Mouse (Mus musculus) limb, embryonic 11.5 days (tissue): ENCODE measurements around the gene Gsk3b. TPM values are rescaled to one million over a fixed set of nuclear protein-coding genes. Genes with fewer than 3 reads are reported as not detected.
A peak's percentile ranks its signal among the peaks of the same experiment; 100 is the strongest.

Experiments used
- ATAC-seq: fragments of 200-750 bp; cut with Nextera tagmentation; 2 replicates; pipeline ENCODE4 v1.8.0; 2017; ENCODE audit warnings: low read depth; ENCODE audit not compliant: insufficient number of reproducible peaks, low FRiP score, low TSS enrichment
- DNase-seq: peaks from one replicate; pipeline ENCODE4 v3.0.0-alpha.2; 2015; ENCODE audit warnings: low spot score
- H3K27ac ChIP-seq: fragments of 300-500 bp; sonication (generic); replicated peaks from 2 replicates; pipeline ENCODE4 v1.5.1; 2014; ENCODE audit warnings: low read depth, mild to moderate bottlenecking, low read length
- H3K27me3 ChIP-seq: fragments of 300-500 bp; sonication (generic); 2 replicates; pipeline ENCODE4 v1.6.1; 2014; ENCODE audit warnings: mild to moderate bottlenecking, low read length, mixed read lengths; ENCODE audit not compliant: control insufficient read depth, insufficient read depth
- H3K36me3 ChIP-seq: fragments of 300-500 bp; sonication (generic); 2 replicates; pipeline ENCODE4 v1.6.1; 2014; ENCODE audit warnings: mild to moderate bottlenecking, low read length, moderate library complexity, mixed read lengths; ENCODE audit not compliant: control insufficient read depth, insufficient read depth
- H3K4me1 ChIP-seq: fragments of 300-500 bp; sonication (generic); 2 replicates; pipeline ENCODE4 v1.6.1; 2014; ENCODE audit warnings: low read length, mixed read lengths; ENCODE audit not compliant: control insufficient read depth, insufficient read depth
- H3K4me2 ChIP-seq: fragments of 300-500 bp; sonication (generic); 2 replicates; pipeline ENCODE4 v1.6.1; 2014; ENCODE audit warnings: low read depth, mild to moderate bottlenecking, moderate library complexity; ENCODE audit not compliant: severe bottlenecking
- H3K4me3 ChIP-seq: fragments of 300-500 bp; sonication (generic); 2 replicates; pipeline ENCODE4 v1.5.1; 2014; ENCODE audit warnings: low read depth, low read length
- H3K9ac ChIP-seq: fragments of 300-500 bp; sonication (generic); 2 replicates; pipeline ENCODE4 v1.6.1; 2014; ENCODE audit warnings: mild to moderate bottlenecking, low read length
- H3K9me3 ChIP-seq: fragments of 300-500 bp; sonication (generic); 2 replicates; pipeline ENCODE4 v1.6.1; 2016; ENCODE audit warnings: low read length; ENCODE audit not compliant: control insufficient read depth
- WGBS: fragments of 180-500 bp; shearing (Covaris S2); extraction: QIAGEN DNeasy Blood & Tissue Kit; methylation state at CpG from one replicate; pipeline ENCODE4 v1.1.7; 2014; 5-methylcytosine and 5-hydroxymethylcytosine counted together
- polyA plus RNA-seq: library from polyadenylated mRNA; unstranded; fragments of >200 nt; fragmentation: Nextera tagmentation; extraction: Ambion mirVana; gene quantifications from 2 replicates; pipeline ENCODE4 v1.2.1, GENCODE M21; 2014

The Gsk3b gene
- polyA plus RNA-seq, 1 experiment from 2014 or later, result 70.4 TPM

- WGBS, result 25% methylated on average over 4 of the region's 4 CpGs
Measured at GRCm38 (mm10) chr16:38092598-38092997, 3.8 kb downstream of the Gsk3b start.

GRCm38 (mm10) chr16:38095181-38095851, 6.5 kb downstream of the Gsk3b start:
- no peak overlapping the region for H3K9ac ChIP-seq

More at GRCm38 (mm10) chr16:38092598-38092997, 3.8 kb downstream of the Gsk3b start:
- Histone ChIP-seq H3K9ac (peak overlapping the region; percentile 34), H3K4me1 (peaks cover 8% of the 10 kb centered on the region; the same call in 1 of the 2 replicates), H3K9me3 (no peaks in the 10 kb centered on the region), H3K4me2 (peak overlapping the region; percentile 79), H3K27me3 (no peaks in the 10 kb centered on the region), H3K27ac (no peak overlapping the region), H3K4me3 (peak overlapping the region; percentile 35), H3K36me3 (0 out of 2 replicates have a peak, but pooled peaks cover 2% of the 10 kb centered on the region)
- no peak for ATAC-seq
- DNase-seq, result peak; percentile 42

GRCm38 (mm10) chr16:38097521-38097920, 8.7 kb downstream of the Gsk3b start:
- DNase-seq (no peak), ATAC-seq (no peak)
- Histone ChIP-seq H3K4me2 (no peak overlapping the region), H3K27ac (no peak overlapping the region), H3K4me1 (peaks cover 7% of the 10 kb centered on the region; the same call in 1 of the 2 replicates), H3K36me3 (peaks cover 5% of the 10 kb centered on the region; the same call in 1 of the 2 replicates), H3K9me3 (no peaks in the 10 kb centered on the region), H3K27me3 (no peaks in the 10 kb centered on the region), H3K4me3 (no peak overlapping the region), H3K9ac (no peak overlapping the region)
- 87% methylated on average over 9 of the region's 9 CpGs for WGBS

More at GRCm38 (mm10) chr16:38095181-38095851, 6.5 kb downstream of the Gsk3b start:
- Histone ChIP-seq H3K4me3 (no peak overlapping the region), H3K4me2 (no peak overlapping the region), H3K27me3 (no peaks in the 10 kb centered on the region), H3K27ac (no peak overlapping the region), H3K4me1 (peaks cover 8% of the 10 kb centered on the region; the same call in 1 of the 2 replicates), H3K9me3 (no peaks in the 10 kb centered on the region), H3K36me3 (peaks cover 5% of the 10 kb centered on the region; the same call in 1 of the 2 replicates)
- DNase-seq (no peak), ATAC-seq (no peak)
- WGBS, result 78% methylated on average over 5 of the region's 5 CpGs

GRCm38 (mm10) chr16:38099325-38099724, 10.5 kb downstream of the Gsk3b start:
- no peak for ATAC-seq
- Histone ChIP-seq H3K9me3 (no peaks in the 10 kb centered on the region), H3K9ac (no peak overlapping the region), H3K4me1 (no peaks in the 10 kb centered on the region), H3K36me3 (peaks cover 4% of the 10 kb centered on the region; the same call in 1 of the 2 replicates), H3K4me2 (no peak overlapping the region), H3K4me3 (no peak overlapping the region), H3K27me3 (no peaks in the 10 kb centered on the region), H3K27ac (no peak overlapping the region)
- no peak for DNase-seq

GRCm38 (mm10) chr16:38100569-38100968, 11.8 kb downstream of the Gsk3b start:
- DNase-seq (no peak), ATAC-seq (no peak)
- WGBS, result 87% methylated on average over 2 of the region's 2 CpGs
- Histone ChIP-seq H3K36me3 (peaks cover 4% of the 10 kb centered on the region; the same call in 1 of the 2 replicates), H3K9ac (no peak overlapping the region), H3K27me3 (no peaks in the 10 kb centered on the region), H3K4me2 (no peak overlapping the region), H3K9me3 (no peaks in the 10 kb centered on the region), H3K4me1 (no peaks in the 10 kb centered on the region), H3K27ac (no peak overlapping the region), H3K4me3 (no peak overlapping the region)

- Histone ChIP-seq H3K4me1 (no peaks in the 10 kb centered on the region), H3K9ac (no peak overlapping the region)
Measured at GRCm38 (mm10) chr16:38105453-38105852, 16.7 kb downstream of the Gsk3b start.

GRCm38 (mm10) chr16:38106542-38106941, 17.7 kb downstream of the Gsk3b start:
- WGBS, result 92% methylated on average over 3 of the region's 3 CpGs
- no peak overlapping the region for H3K9ac ChIP-seq

More at GRCm38 (mm10) chr16:38105453-38105852, 16.7 kb downstream of the Gsk3b start:
- no peak for DNase-seq
- WGBS, result 87% methylated on average over 2 of the region's 2 CpGs
- H3K4me2 ChIP-seq, result no peak overlapping the region
- H3K9me3 ChIP-seq, result no peaks in the 10 kb centered on the region
- no peak overlapping the region for H3K4me3 ChIP-seq
- ATAC-seq, result no peak
- H3K36me3 ChIP-seq, result no peaks in the 10 kb centered on the region
- H3K27ac ChIP-seq, result no peak overlapping the region
- no peaks in the 10 kb centered on the region for H3K27me3 ChIP-seq

DNA sequence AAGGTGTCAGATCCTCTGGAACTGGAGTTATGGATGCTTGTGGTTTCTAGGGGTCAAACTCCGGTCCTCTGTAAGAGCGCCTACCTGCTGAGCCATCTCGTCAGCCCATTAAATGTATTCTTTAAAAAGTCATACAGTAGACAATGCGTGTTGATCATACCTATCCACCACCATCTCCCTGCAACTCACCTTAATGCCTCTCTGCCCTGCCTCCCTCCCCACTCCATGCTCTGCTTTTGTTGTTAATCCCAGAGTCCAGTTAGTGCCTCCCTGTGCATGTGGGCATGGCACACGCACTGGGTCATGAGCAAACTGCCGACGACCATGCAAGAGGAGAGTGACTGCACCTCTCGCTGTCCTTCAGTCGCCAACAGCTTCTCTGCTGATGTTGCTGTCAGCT, 21.2 kb downstream of the Gsk3b start:
- DNase-seq, result no peak
- Histone ChIP-seq H3K9me3 (no peaks in the 10 kb centered on the region), H3K27me3 (no peaks in the 10 kb centered on the region), H3K4me3 (no peak overlapping the region), H3K27ac (no peak overlapping the region; the same call in 1 of the 2 replicates), H3K4me2 (no peak overlapping the region), H3K9ac (no peak overlapping the region), H3K36me3 (peaks cover 2% of the 10 kb centered on the region; the same call in 1 of the 2 replicates), H3K4me1 (no peaks in the 10 kb centered on the region)
- WGBS, result 92% methylated on average over 9 of the region's 9 CpGs
- no peak for ATAC-seq

More at GRCm38 (mm10) chr16:38106542-38106941, 17.7 kb downstream of the Gsk3b start:
- Histone ChIP-seq H3K36me3 (no peaks in the 10 kb centered on the region), H3K4me3 (no peak overlapping the region), H3K9me3 (no peaks in the 10 kb centered on the region), H3K27me3 (no peaks in the 10 kb centered on the region), H3K4me2 (no peak overlapping the region), H3K4me1 (no peaks in the 10 kb centered on the region), H3K27ac (no peak overlapping the region)
- DNase-seq (no peak), ATAC-seq (no peak)
